Mouse (Mus musculus): ENCODE measurements at regions not wholly inside any gene's neighbourhood (a gene's known extent, or its start where the extent isn't known, plus 50 kb on each side); places are given as distances from the start of the nearest gene placed in this dataset.

DNA sequence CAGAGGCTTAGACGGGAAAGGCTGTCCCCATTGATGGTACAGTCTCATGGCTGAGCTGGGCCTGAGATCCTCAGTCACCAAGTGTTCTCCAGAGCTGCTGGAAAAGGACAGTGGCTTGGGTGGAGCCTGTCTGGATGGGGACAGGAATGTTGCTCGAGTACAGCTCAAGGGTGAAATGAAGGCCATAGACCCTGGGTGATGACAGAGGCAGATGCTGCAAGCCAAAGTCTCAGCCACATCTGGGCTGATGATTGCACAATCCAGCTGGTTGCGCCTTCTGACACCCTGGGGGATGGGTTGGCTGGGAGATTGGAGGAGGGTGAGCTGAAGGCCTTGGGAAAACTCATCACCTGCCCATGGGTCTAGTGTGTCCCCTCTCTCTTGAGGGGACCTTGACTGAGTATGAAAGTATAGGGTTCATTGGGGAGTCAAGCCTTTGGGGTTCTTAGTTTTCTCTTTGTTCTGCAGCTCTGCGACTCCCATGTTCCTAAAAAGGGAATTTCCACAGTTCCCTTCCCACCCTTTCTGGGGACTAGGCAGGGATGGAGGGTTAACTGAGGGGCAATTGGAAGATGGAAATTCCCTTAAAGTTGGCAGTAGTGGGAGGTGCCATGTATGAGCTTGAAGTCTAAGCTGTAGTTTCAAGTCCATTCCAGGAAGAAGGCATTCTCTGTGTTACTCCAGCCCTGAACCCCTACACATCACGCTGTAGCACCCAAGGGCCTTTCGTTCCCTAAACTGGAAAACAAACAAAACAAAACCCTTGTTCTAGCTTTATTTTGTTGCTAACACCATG is 240.1 kb downstream of the Cyp26b1 start:
- TF ChIP-seq POLR2A (IDR thresholded peaks at IDR 0.05; ENCODE audit: borderline replicate concordance, extremely low read depth, insufficient read depth, insufficient read length, poor library complexity, severe bottlenecking) (no peak), CTCF (IDR thresholded peaks at IDR 0.05; ENCODE audit: borderline replicate concordance, extremely low read depth, insufficient read depth, insufficient read length) (no peak)
